Mouse (Mus musculus): Measurements from ENCODE around the gene Dcaf17.

The Dcaf17 gene

GRCm38 (mm10) chr2:71121406-71121805 lies 66.3 kb downstream of the Dcaf17 start:
- no peak for DNase-seq (ENCODE audit: low spot score in 2 of 2)

DNA sequence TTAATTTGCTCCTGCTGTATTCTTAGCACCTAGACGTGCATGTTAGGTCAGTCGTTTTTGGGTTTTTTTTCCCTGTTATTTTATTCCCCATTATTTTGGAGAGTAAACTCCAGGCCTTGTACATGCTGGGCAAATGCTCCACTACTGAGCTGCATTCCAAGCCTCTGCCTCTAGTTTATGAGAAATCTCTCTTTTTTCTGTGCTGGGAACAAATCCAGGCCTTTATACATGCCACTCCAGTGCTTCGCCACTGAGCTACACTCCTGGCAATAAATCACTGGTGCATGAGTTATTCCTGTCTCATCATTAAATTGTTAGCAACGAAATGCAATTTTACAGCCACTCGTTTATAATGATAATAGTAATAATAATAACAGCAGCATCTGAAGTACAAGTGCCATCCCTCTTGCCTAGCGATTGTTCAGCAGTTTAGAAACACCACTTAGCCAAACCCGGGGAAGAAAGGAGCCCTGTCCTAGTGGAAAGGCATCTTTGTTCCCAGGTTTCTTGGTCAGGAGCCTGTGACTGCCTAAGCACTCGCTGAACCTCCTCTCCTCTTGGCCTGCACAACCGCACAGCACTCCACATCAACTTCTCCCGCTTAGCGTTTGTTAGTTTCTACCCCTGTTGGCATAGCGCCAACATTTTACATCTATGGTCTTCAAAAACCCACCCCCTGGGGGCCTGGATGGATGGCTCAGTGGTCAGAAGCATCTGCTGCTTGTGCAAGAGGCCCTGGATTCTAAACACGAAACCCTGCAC lies 67.3 kb downstream of the Dcaf17 start:
- DNase-seq (ENCODE audit: low spot score in 2 of 2) = no peak

DNA sequence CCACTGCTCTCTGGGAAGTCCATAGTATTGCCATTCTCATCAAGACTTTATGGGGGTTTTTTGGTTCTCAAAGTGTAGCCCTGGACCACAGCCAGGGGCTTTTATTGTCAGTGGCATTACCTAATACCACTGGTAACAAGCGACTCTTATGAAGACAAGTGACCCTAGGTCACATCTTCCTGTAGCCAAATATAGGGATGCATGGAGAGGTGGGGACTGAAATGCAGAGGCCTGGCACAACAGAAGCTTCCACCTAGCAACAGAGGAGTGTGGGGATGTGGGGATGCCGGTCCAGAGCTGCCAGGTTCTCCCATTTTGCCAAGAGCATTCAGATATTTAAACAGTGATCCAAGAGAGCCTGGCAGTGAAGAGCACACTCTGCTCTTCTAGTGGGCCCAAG lies 68.5 kb downstream of the Dcaf17 start:
- DNase-seq (ENCODE audit: low spot score in 2 of 2) = no peak

DNA sequence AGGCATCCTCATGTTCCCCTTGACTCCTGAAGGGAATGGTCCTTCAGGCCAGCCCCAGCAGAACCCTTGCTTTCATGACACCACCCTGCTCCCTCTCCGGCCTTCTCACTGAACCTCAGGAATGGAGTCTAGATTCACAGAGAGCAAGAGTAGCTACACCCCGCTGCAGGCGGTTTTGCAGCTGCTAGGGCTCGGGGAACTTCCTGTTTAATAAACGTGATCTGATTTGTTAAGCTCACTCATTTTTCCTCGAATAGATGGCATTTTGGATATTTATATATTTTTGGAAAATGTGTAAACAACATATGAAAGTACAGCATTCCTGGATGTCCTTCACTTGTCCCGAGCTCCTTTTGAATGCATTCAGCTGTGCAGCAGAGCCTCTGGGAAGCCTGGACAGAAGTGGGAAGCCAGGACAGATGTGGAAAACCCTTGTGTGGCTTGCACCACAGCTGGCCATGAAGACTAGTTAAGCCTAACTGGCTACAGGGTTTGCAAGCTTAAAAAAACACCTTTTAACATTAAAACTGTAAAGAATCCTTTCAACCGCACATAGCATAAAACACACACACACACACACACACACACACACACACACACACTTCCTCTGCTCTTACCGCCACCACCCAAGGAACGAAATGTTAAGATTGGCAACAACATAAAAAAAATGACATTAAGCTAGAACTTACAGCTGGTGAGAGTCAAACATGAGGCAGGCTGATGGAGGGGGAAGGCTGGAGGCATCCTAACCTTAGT lies 72.8 kb downstream of the Dcaf17 start:
- DNase-seq (ENCODE audit: low spot score in 2 of 2) = peak in 1 of 2 experiments; percentile 38

- no peak for DNase-seq (ENCODE audit: low spot score in 2 of 2)
These were observed 75.2 kb downstream of the Dcaf17 start for GRCm38 (mm10) chr2:71130366-71130765.

DNA sequence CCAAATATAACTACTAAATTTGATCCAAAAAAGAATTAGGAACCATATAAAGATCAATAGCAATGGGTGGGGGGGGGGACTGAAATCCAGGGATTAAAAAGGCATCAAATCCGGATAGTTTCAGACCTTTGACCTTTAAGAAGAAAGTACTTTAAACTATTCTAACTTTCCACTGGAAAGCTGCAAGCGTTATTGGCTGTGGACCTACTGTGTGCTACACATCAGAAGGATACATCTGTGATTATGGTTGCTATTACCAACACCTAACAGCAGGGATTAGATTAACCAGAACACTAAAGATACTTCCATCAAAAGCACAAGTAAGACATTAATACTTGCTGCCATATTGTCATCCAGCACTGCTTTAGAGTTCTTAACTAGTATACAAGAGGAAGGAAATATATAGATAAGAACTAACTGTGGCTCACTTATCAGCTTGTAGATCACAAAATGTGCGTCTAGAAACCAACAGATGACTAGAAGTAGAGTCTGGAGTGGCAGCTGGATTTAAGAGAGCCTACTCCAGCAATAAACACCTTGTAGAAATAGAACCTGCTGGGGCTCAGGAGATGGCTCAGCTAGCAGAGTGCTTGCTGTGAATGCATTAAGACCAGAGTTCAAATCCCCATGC lies 76.9 kb downstream of the Dcaf17 start:
- no peak for DNase-seq (ENCODE audit: low spot score in 2 of 2)

DNA sequence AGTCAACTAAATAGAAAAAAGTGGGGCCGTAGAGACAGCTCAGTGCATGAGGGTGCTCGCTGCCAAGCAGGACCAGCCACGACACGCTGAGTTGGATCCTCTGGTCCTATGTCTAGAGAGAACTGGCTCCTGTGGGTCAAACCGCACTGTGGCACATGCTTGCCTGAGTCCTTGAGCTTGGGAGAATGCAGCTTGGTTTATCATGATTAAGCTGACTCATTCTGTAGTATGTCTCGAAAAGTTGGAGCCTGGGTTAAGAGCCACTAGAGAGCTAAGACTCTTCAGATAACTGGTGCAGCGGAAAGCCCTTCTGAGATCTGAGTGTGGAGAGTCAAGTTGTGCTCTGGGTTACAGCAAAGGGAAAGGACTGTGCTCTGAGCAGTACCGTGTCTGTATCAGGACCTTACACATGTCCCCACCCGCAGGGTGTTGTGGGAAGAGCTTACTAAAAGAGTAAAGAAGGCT lies 78.9 kb downstream of the Dcaf17 start:
- no peak for DNase-seq (ENCODE audit: low spot score in 2 of 2)

- no peak for DNase-seq (ENCODE audit: low spot score in 2 of 2)
These were observed 79.7 kb downstream of the Dcaf17 start for GRCm38 (mm10) chr2:71134836-71135235.

DNA sequence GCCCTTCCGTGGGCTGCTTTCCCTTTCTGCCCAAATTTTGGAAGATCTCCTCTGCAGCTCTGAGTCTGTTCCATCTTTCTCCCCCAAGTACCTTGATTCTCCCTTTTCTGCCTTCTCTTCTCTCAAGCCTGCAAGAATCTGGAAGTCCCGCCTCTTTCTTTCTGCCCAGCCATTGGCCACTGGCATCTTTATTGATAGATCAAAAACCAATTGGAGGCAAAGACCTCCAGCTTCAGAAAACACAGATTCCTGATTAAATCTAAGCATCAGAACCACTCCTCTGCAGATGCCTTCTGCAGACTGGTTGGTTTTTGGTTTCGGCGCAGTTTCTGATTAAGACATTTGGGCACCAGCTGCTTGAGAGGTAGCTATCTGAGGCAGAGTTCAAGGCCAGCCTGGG lies 85.5 kb downstream of the Dcaf17 start:
- no peak for DNase-seq (ENCODE audit: low spot score in 2 of 2)

- no peak for DNase-seq (ENCODE audit: low spot score in 2 of 2)
These were observed 87.3 kb downstream of the Dcaf17 start for GRCm38 (mm10) chr2:71142410-71142809.

- DNase-seq (ENCODE audit: low spot score in 2 of 2) = no peak
These were observed 90.7 kb downstream of the Dcaf17 start for GRCm38 (mm10) chr2:71145853-71146252.

GRCm38 (mm10) chr2:71146266-71146665 lies 91.1 kb downstream of the Dcaf17 start:
- DNase-seq (ENCODE audit: low spot score in 2 of 2) = no peak

- no peak for DNase-seq (ENCODE audit: low spot score in 2 of 2)
These were observed 92.7 kb downstream of the Dcaf17 start for GRCm38 (mm10) chr2:71147816-71148215.

All from thymus, postnatal 10 days (tissue).